Mouse (Mus musculus) lung, embryonic 14.5 days (tissue): ENCODE measurements around the gene Usp11. TPM values are rescaled to one million over a fixed set of nuclear protein-coding genes. Genes with fewer than 3 reads are reported as not detected.

Experiments
- ATAC-seq: fragments of 200-750 bp; cut with Nextera tagmentation; 2 replicates; pipeline ENCODE4 v1.8.0; 2017; ENCODE audit warnings: mild to moderate bottlenecking, moderate TSS enrichment, moderate library complexity; ENCODE audit not compliant: insufficient read depth
- DNase-seq: peaks from one replicate; pipeline ENCODE4 v3.0.0-alpha.2; 2015
- H3K27ac ChIP-seq: fragments of 300-500 bp; sonication (generic); 2 replicates; pipeline ENCODE4 v1.5.1; 2014; ENCODE audit warnings: low read depth, mild to moderate bottlenecking, moderate library complexity
- H3K27me3 ChIP-seq: fragments of 300-500 bp; sonication (generic); 2 replicates; pipeline ENCODE4 v1.6.1; 2014; ENCODE audit warnings: low read length, control low read depth; ENCODE audit not compliant: insufficient read depth
- H3K36me3 ChIP-seq: fragments of 300-500 bp; sonication (generic); 2 replicates; pipeline ENCODE4 v1.6.1; 2014; ENCODE audit warnings: control low read depth; ENCODE audit not compliant: insufficient read depth
- H3K4me1 ChIP-seq: fragments of 300-500 bp; sonication (generic); 2 replicates; pipeline ENCODE4 v1.6.1; 2014; ENCODE audit warnings: antibody characterized with exemption, control low read depth; ENCODE audit not compliant: insufficient read depth
- H3K4me2 ChIP-seq: fragments of 300-500 bp; sonication (generic); 2 replicates; pipeline ENCODE4 v1.6.1; 2014; ENCODE audit warnings: mild to moderate bottlenecking
- H3K4me3 ChIP-seq: fragments of 300-500 bp; sonication (generic); 2 replicates; pipeline ENCODE4 v1.5.1; 2014; ENCODE audit warnings: low read depth, low read length
- H3K9ac ChIP-seq: fragments of 300-500 bp; sonication (generic); 2 replicates; pipeline ENCODE4 v1.6.1; 2014
- H3K9me3 ChIP-seq: fragments of 300-500 bp; sonication (generic); 2 replicates; pipeline ENCODE4 v1.6.1; 2016; ENCODE audit warnings: low read depth, low read length, control low read depth
- CTCF ChIP-seq: IDR thresholded peaks from 2 replicates; pipeline ENCODE4 v1.5.1; 2016; ENCODE audit warnings: antibody characterized with exemption, low read depth
- WGBS: fragments of 180-500 bp; shearing (Covaris S2); extraction: QIAGEN DNeasy Blood & Tissue Kit; methylation state at CpG from one replicate; pipeline ENCODE4 v1.1.7; 2014; 5-methylcytosine and 5-hydroxymethylcytosine counted together
- polyA plus RNA-seq: library from polyadenylated mRNA; unstranded; fragments of >200 nt; fragmentation: Nextera tagmentation; extraction: Ambion mirVana; gene quantifications from 2 replicates; pipeline ENCODE4 v1.2.1, GENCODE M21; 2014

The Usp11 gene
- polyA plus RNA-seq, 1 experiment from 2014 or later: 39.9 TPM

DNA sequence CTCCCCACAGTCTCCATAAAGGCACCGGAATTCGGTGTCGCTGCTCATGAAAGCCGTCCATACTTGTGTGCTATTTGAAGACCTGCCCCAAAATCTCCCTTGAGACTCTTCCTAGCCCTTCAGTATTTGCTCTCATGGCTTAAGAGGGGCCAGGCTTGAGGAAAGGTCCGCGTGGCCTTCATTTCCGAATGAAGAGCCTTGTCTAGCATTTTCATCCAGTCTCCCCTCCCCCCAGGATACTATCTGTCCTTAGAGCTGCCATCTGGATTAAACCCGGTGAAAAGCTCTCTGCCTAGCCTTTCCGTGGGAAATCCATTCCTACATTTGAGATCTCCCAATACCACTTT, 40.3 kb upstream of the Usp11 start:
- Histone ChIP-seq H3K27ac (0 out of 2 replicates have a peak overlapping the region, but pooled peaks have one; percentile 72), H3K9me3 (no peaks in the 10 kb centered on the region), H3K27me3 (no peaks in the 10 kb centered on the region), H3K4me3 (peak overlapping the region; percentile 61), H3K4me1 (no peaks in the 10 kb centered on the region), H3K4me2 (peak overlapping the region; percentile 66), H3K9ac (peak overlapping the region; percentile 78), H3K36me3 (peaks cover 24% of the 10 kb centered on the region)
- TF ChIP-seq CTCF: no peak
- ATAC-seq (no peak), DNase-seq (peak; percentile 28)
- 11% methylated on average over 9 of the region's 9 CpGs for WGBS

DNA sequence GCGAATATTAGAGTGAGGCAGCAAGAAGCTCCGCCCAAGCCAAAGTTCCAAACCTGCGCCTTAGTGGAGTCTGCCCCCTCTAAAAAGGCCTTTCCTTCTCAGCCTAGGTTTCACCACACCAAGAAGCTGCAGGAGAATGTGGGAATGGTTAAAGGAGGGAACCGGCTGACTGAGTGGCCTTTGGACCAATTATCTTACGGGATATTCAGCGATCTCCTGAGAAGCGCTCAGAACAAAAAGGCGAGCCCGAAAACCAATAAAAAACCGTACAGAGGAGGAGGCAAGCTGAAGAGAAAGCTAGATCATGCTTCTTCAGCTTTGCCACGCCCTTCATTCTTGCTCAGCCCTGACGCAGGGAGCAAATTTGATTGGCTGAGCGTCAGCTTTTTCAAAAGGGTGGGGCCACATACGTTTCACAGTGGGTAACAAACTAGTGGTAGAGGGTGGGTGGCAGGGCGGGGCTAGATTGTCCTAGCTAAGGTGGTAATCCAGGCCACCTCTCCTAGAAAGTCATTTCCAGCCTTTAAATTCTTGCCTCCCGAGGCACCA, 16.1 kb upstream of the Usp11 start, which contains the start of gene Cdk16:
Gene Cdk16, plus strand, starts transcription at position 436 of the 549 bp plus-strand sequence.
- Histone ChIP-seq H3K36me3 (peaks cover 10% of the 10 kb centered on the region; the same call in 1 of the 2 replicates), H3K4me1 (no peaks in the 10 kb centered on the region), H3K4me2 (peak within 1 kb of the TSS; percentile 72), H3K9me3 (no peaks in the 10 kb centered on the region), H3K9ac (peak within 1 kb of the TSS; percentile 90), H3K27ac (peak within 1 kb of the TSS; percentile 96), H3K27me3 (no peaks in the 10 kb centered on the region), H3K4me3 (peak within 1 kb of the TSS; percentile 65)
- TF ChIP-seq CTCF: no peak
- ATAC-seq: peak; percentile 92
- 8% methylated on average over 16 of the region's 16 CpGs for WGBS
- DNase-seq: peak; percentile 95

DNA sequence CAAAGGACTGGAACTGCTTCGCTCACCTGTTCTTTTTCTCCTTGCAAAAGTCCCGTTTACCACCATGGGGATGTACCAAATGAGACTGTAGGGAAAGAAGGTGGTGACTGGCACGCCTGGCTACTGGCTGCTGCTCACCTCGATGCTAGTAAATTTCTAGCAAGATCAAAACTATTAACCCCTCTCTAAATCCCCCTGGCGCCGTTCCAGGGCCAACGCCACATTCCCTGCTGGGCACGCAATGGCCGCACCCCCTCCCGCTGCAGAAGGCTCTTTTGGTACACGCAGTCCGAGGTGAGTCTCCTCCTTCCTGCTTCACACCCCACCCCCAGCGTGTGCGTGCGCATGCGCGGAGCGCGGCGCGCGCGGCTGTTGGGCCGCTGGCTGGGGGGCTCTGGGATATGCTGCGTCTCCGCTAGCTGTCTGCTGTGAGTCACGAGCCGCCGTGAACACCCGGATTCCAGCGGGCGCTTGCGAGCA, 15.6 kb upstream of the Usp11 start:
- Histone ChIP-seq H3K9me3 (no peaks in the 10 kb centered on the region), H3K9ac (peak overlapping the region; percentile 90), H3K4me1 (no peaks in the 10 kb centered on the region), H3K27ac (peak overlapping the region; percentile 96), H3K27me3 (no peaks in the 10 kb centered on the region), H3K4me3 (peak overlapping the region; percentile 65), H3K4me2 (peak overlapping the region; percentile 72), H3K36me3 (peaks cover 5% of the 10 kb centered on the region; the same call in 1 of the 2 replicates)
- ATAC-seq: peak; percentile 87
- peak; percentile 88 for DNase-seq
- no peak for TF ChIP-seq CTCF
- WGBS: 9% methylated on average over 30 of the region's 33 CpGs

DNA sequence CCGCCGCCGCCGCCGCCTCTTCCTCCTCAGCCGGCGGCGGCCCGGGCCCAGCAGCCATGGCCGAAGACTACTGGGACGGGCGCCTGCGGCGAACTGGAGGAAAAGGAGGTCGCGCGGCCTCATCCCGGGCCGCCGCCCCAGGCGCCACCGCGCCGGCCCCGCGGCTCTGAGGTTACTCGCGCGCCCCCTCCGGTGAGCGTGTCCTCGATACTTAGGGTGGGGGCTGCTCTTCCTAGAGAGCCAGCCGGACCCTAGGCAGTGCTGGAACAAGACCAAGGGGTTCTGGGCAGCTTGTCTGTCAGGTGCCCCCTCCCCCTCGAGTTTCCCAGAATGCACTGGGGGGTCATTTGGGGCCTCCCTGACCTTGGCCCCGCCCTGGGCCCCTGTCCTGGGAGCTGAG, 15.1 kb upstream of the Usp11 start:
- TF ChIP-seq CTCF: no peak
- Histone ChIP-seq H3K27me3 (no peaks in the 10 kb centered on the region), H3K9me3 (no peaks in the 10 kb centered on the region), H3K4me2 (peak overlapping the region; percentile 72), H3K36me3 (peaks cover 6% of the 10 kb centered on the region; the same call in 1 of the 2 replicates), H3K27ac (peak overlapping the region; percentile 96), H3K4me3 (peak overlapping the region; percentile 65), H3K4me1 (no peaks in the 10 kb centered on the region), H3K9ac (peak overlapping the region; percentile 90)
- ATAC-seq (peak; percentile 29), DNase-seq (peak; percentile 70)
- WGBS: 12% methylated on average over 18 of the region's 35 CpGs

DNA sequence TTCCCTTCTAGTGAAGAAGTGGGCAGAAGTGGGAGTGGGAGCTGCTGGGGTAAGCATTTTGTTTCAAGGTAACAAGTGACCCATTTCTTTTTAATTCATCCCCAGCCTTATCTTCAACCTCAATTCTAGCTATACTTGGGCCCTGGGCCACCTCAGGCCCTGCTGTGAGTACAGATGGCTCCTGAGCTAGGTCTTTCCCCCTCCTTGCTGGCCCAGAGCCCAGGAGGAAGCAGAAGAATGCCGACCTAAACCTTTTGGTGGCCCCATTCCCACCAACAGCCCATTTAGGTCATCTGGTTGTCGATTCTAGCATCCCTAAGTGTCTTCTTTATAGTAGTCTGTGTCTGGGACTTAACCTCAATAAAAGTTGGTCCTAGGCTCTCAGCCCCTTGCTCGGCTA, 12.1 kb upstream of the Usp11 start:
- DNase-seq (no peak), ATAC-seq (no peak)
- Histone ChIP-seq H3K27me3 (no peaks in the 10 kb centered on the region), H3K36me3 (peaks cover 33% of the 10 kb centered on the region), H3K9me3 (no peaks in the 10 kb centered on the region), H3K27ac (no peak overlapping the region), H3K4me3 (no peak overlapping the region), H3K4me1 (no peaks in the 10 kb centered on the region), H3K9ac (no peak overlapping the region), H3K4me2 (no peak overlapping the region)
- TF ChIP-seq CTCF: no peak
- WGBS: 57% methylated on average over 3 of the region's 3 CpGs

DNA sequence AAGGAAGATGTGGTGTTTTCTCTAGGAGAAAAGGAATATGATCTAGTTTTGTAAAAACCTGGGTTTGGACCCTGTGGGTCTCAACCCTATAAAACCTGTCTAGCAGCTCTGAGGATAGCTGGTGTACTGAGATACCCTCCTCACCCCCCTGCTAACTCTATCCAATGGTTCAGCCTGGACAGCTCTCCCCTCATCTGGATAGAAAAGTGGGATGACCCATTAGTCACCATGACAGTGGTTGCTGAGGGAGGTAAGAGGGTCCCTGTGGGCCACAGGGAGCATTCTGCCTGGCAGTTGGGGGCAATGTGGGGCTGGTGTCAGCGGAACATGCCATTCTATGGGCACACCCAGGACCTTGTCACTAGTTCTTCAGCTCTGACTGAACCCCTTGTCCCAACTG, 11.1 kb upstream of the Usp11 start:
- Histone ChIP-seq H3K4me2 (no peak overlapping the region), H3K4me1 (no peaks in the 10 kb centered on the region), H3K36me3 (peaks cover 42% of the 10 kb centered on the region), H3K27ac (no peak overlapping the region), H3K27me3 (no peaks in the 10 kb centered on the region), H3K9me3 (no peaks in the 10 kb centered on the region), H3K9ac (no peak overlapping the region), H3K4me3 (no peak overlapping the region)
- WGBS: 77% methylated on average over 1 of the region's 1 CpGs
- TF ChIP-seq CTCF: no peak
- ATAC-seq (no peak), DNase-seq (no peak)

DNA sequence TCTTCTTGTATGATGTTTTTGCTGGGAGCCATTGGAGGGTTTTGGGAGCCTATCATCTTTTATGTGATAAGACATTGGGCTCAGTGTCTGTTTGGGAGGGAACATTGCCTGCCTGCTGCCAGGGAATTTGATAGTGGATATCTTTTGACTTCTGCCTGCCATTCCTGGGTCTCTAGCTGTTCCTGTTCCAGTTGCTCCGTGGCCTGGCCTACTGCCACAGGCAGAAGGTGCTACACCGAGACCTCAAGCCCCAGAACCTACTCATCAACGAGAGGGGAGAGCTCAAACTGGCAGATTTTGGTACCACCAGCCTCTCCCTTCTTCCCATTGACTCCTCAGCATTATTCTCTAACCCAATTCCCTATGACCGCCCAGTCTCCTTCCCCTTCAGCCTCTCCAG, 7.9 kb upstream of the Usp11 start:
- peaks cover 54% of the 10 kb centered on the region for H3K36me3 ChIP-seq
- TF ChIP-seq CTCF: no peak
- no peak overlapping the region for H3K4me3 ChIP-seq
- H3K27ac ChIP-seq: no peak overlapping the region
- WGBS: 89% methylated on average over 4 of the region's 4 CpGs
- H3K4me2 ChIP-seq: no peak overlapping the region
- ATAC-seq (no peak), DNase-seq (no peak)
- no peak overlapping the region for H3K9ac ChIP-seq
- no peaks in the 10 kb centered on the region for H3K9me3 ChIP-seq
- no peaks in the 10 kb centered on the region for H3K27me3 ChIP-seq
- H3K4me1 ChIP-seq: no peaks in the 10 kb centered on the region
